Mouse (Mus musculus) liver, postnatal 0 days (tissue): ENCODE measurements around the gene Snapc4. TPM values are rescaled to one million over a fixed set of nuclear protein-coding genes. Genes with fewer than 3 reads are reported as not detected.

Experiments
- ATAC-seq: fragments of 200-750 bp; cut with Nextera tagmentation; 2 replicates; pipeline ENCODE4 v1.8.0; 2017; ENCODE audit warnings: mild to moderate bottlenecking, moderate library complexity
- DNase-seq: peaks from one replicate; pipeline ENCODE4 v3.0.0-alpha.2; 2016
- H3K27ac ChIP-seq: fragments of 300-500 bp; sonication (generic); 2 replicates; pipeline ENCODE4 v1.5.1; 2014; ENCODE audit warnings: antibody characterized with exemption, moderate library complexity, mild to moderate bottlenecking, low read depth
- H3K27me3 ChIP-seq: fragments of 300-500 bp; sonication (generic); 2 replicates; pipeline ENCODE4 v1.6.1; 2014; ENCODE audit warnings: low read length, control low read depth, mixed read lengths; ENCODE audit not compliant: insufficient read depth
- H3K36me3 ChIP-seq: fragments of 300-500 bp; sonication (generic); replicated peaks from 2 replicates; pipeline ENCODE4 v1.6.1; 2014; ENCODE audit warnings: mild to moderate bottlenecking, control low read depth, low read length, moderate library complexity, mixed read lengths; ENCODE audit not compliant: insufficient read depth
- H3K4me1 ChIP-seq: fragments of 300-500 bp; sonication (generic); 2 replicates; pipeline ENCODE4 v1.6.1; 2014; ENCODE audit warnings: antibody characterized with exemption, mild to moderate bottlenecking, control low read depth; ENCODE audit not compliant: insufficient read depth
- H3K4me2 ChIP-seq: fragments of 300-500 bp; sonication (generic); 2 replicates; pipeline ENCODE4 v1.6.1; 2014; ENCODE audit warnings: low read depth, mild to moderate bottlenecking, low read length, moderate library complexity, mixed read lengths
- H3K4me3 ChIP-seq: fragments of 300-500 bp; sonication (generic); 2 replicates; pipeline ENCODE4 v1.5.1; 2014; ENCODE audit warnings: low read depth, low read length
- H3K9ac ChIP-seq: fragments of 300-500 bp; sonication (generic); replicated peaks from 2 replicates; pipeline ENCODE4 v1.6.1; 2014; ENCODE audit warnings: mild to moderate bottlenecking, moderate library complexity
- H3K9me3 ChIP-seq: fragments of 300-500 bp; sonication (generic); 2 replicates; pipeline ENCODE4 v1.6.1; 2016; ENCODE audit warnings: mild to moderate bottlenecking, control low read depth, low read length, mixed read lengths
- CTCF ChIP-seq: sonication (generic); IDR thresholded peaks from 2 replicates; pipeline ENCODE4 v1.5.1; 2016; ENCODE audit warnings: antibody characterized with exemption, low read depth
- EP300 ChIP-seq: IDR thresholded peaks from 2 replicates; pipeline ENCODE4 v1.6.1; 2016; ENCODE audit warnings: antibody characterized with exemption, low read depth, mild to moderate bottlenecking
- WGBS: fragments of 180-500 bp; shearing (Covaris S2); extraction: QIAGEN DNeasy Blood & Tissue Kit; methylation state at CpG from one replicate; pipeline ENCODE4 v1.1.7; 2014; ENCODE audit not compliant: insufficient replicate concordance; 5-methylcytosine and 5-hydroxymethylcytosine counted together
- polyA plus RNA-seq: library from polyadenylated mRNA; unstranded; fragments of >200 nt; fragmentation: Nextera tagmentation; extraction: Ambion mirVana; gene quantifications from 2 replicates; pipeline ENCODE4 v1.2.1, GENCODE M21; 2015

The Snapc4 gene
- polyA plus RNA-seq, 1 experiment from 2014 or later: 5.5 TPM

DNA sequence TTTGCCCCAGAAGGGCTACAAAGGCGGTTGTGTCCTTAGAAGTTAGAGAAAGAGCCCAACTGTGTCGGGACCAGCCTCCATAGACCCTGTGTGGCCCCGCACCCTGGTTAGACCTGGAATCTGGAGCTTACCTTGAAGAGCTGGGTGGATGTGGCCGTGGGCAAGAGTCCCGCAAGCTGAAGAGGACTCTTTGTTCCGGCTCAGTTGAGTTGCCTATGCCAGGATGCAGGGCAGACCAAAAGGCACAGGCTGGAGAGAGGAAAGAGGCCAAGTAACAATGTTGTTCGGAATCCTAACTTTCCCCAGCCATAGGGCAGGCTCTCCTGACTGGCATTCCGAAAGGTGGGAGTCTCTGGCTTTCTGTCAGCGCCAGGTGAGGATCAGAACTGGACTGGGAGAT, 61.3 kb downstream of the Snapc4 start:
- no peak for TF ChIP-seq EP300
- no peak for TF ChIP-seq CTCF
- no peak for DNase-seq
- Histone ChIP-seq H3K36me3 (no peaks in the 10 kb centered on the region), H3K27ac (no peak overlapping the region), H3K4me1 (no peaks in the 10 kb centered on the region; the same call in 1 of the 2 replicates), H3K27me3 (no peaks in the 10 kb centered on the region), H3K4me3 (no peak overlapping the region), H3K9me3 (no peaks in the 10 kb centered on the region), H3K9ac (no peak overlapping the region), H3K4me2 (no peak overlapping the region)
- 76% methylated on average over 9 of the region's 9 CpGs for WGBS
- no peak for ATAC-seq

DNA sequence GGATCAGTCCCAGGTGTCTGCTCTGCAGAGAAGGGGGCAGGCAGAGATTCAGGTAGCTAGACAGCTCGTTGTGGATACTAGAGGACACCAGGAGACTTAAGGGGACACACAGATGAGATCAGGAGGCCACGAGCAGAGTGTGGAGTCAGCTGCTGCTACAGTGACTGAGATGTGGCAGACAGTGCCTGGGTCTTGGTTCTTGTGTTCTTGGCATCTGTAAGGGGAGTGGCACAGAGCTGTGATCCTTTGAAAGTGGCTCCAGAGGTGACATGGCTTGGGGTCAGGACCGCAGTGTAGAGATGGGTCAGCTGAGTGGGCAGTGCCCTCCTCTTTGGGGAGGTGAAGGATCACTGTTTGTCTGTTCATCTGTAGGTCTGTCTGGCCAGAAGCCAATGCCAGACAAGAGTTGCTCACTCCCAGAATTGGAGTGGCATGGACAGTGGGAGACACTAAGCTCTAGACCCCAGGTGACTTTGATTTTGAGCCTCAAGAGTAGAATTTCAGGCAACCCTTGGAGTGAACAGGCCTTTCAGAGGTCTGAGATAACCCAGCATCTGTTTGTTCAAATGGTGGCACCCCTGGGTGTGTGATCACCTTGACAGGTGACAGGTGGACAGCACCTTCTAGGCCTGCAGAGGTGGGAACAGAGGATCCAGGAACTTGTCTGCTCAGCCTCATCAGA, 62.3 kb downstream of the Snapc4 start:
- no peak overlapping the region for H3K4me2 ChIP-seq
- H3K27me3 ChIP-seq: no peaks in the 10 kb centered on the region
- no peaks in the 10 kb centered on the region for H3K36me3 ChIP-seq
- no peak overlapping the region for H3K9ac ChIP-seq
- no peak for TF ChIP-seq CTCF
- TF ChIP-seq EP300: no peak
- no peaks in the 10 kb centered on the region for H3K9me3 ChIP-seq
- no peak overlapping the region for H3K4me3 ChIP-seq
- DNase-seq: no peak
- WGBS: 70% methylated on average over 3 of the region's 3 CpGs
- H3K27ac ChIP-seq: no peak overlapping the region
- ATAC-seq: no peak
- no peaks in the 10 kb centered on the region; the same call in 1 of the 2 replicates for H3K4me1 ChIP-seq

DNA sequence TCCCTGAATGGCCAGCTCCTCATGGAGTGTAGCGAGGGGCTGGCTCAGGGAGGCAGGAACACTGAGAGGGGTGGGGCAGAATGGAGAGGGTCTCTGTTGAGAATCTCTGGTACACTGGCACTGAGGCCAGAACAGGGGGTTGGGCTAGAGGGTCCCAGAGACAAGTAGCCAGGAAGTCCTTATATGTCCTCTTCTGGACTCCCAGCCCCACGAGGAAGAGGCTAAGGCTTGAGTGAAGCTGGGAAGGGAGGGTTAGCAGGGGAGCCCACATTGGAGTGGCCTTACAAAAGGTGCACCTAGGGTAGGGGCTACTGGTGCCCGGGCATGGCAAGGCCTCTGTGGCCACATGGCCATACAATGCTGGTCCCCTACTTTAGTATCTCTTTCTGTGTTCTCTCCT, 63.1 kb downstream of the Snapc4 start:
- Histone ChIP-seq H3K36me3 (no peaks in the 10 kb centered on the region), H3K4me1 (no peaks in the 10 kb centered on the region; the same call in 1 of the 2 replicates), H3K9ac (no peak overlapping the region), H3K27me3 (no peaks in the 10 kb centered on the region), H3K27ac (no peak overlapping the region), H3K4me3 (no peak overlapping the region), H3K9me3 (no peaks in the 10 kb centered on the region), H3K4me2 (no peak overlapping the region)
- DNase-seq: no peak
- 62% methylated on average over 3 of the region's 3 CpGs for whole genome bisulfite sequencing
- no peak for ATAC-seq
- no peak for TF ChIP-seq EP300
- TF ChIP-seq CTCF: no peak

DNA sequence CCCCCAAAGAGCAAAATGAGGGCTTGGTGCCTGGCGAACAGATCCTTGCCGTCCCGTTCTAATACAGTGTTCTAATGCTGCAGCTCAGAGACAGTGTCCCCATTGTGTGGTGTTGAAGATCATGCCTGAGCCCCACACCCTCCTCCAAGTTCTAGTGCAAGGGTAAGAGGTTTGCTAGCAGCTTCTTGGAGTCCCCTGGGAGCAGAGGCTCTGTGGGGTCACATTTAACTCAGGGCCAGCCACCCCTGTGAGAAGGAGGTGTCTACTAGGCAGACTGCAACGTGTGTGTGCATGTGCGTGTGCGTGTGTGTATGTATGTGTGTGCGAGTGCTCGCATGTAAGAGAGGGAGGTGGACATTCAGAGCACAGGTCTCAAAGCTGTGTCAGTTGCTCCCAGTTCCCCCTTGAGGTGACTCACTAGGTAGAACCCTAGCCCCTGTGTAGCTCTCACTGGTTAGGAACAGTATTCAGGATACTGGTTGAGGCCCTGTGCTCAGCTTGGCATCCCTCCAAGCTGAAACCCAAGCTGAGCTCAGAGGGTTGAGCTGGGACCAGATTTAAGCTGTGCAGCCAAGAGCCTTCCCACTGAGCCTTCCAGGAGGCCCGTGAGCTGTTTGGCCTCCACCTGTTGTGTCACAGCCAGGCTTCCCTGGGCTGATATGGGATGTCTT, 63.7 kb downstream of the Snapc4 start:
- no peaks in the 10 kb centered on the region for H3K9me3 ChIP-seq
- TF ChIP-seq CTCF (no peak), EP300 (no peak)
- H3K4me3 ChIP-seq: no peak overlapping the region
- no peak overlapping the region for H3K27ac ChIP-seq
- no peak for DNase-seq
- no peak for ATAC-seq
- no peaks in the 10 kb centered on the region for H3K27me3 ChIP-seq
- H3K9ac ChIP-seq: no peak overlapping the region
- H3K36me3 ChIP-seq: no peaks in the 10 kb centered on the region
- no peaks in the 10 kb centered on the region; the same call in 1 of the 2 replicates for H3K4me1 ChIP-seq
- H3K4me2 ChIP-seq: peak overlapping the region; percentile 96
- 79% methylated on average over 9 of the region's 9 CpGs for WGBS

DNA sequence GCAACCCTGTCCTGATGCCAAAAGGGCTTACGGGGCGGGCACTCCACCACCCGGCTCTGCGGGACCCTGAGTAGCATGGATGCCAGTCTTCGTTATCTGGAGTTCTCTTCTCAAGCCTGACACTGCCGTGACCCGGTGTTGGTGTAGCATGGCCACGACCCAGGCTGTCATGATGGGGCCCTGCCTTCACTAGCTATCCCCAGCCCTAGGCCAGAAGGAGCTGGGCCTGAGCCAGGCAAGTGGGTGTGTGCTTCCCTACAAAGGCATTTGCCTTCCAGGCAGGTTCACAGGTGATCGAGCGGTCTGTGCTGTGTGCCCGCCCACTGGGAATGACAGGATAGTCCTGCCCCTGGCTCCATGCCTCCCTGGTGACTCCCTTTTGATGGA, 64.5 kb downstream of the Snapc4 start:
- DNase-seq: peak; percentile 69
- 7% methylated on average over 11 of the region's 11 CpGs for WGBS

DNA sequence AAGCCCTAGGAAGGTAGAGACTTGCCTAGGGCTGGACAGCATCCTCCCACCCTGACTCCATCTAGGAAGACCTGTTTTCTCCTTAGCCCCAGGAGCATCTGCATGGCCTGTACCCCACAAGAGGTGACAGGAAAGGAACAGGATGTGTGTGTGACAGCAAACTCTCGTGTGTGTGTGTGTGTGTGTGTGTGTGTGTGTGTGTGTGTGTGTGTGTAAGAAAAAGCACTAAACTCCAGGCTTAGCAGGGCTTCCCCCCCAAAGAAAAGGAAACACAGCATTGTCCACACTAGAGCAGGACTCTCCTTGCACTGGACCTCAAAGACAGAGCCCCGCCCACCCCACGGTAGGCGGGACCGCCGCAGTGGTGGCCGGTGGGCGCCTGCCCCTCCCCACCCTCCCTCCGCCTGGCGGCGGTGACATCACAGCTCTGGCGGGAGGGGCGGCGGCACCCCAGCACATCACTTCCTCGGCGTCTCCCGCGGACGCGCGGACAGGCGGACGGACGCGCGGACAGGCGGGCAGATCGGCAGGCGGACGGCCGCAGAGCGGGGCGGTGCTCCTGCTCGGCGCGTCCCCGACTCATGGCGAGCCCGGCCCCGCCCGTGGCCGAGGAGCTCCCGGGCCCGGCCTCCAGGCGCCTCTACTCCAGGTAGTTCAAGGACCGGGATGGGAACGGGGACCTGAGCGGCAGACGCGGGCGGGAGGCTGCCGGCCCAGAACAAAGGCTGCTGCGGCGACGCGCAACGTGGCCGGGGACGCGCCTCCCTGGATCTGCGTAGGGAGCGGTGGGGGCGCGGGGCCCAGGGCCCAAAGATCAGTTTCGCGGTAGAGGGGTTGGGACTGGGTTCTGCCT, 65.2 kb downstream of the Snapc4 start, which contains the start of gene Gpsm1:
Gene Gpsm1, plus strand, starts transcription at position 444 of the 853 bp plus-strand sequence.
- H3K4me1 ChIP-seq: no peaks in the 10 kb centered on the region; the same call in 1 of the 2 replicates
- peak within 1 kb of the TSS; percentile 96 for H3K4me2 ChIP-seq
- peak; percentile 66 for ATAC-seq
- WGBS: under 1% methylated on average over 55 of the region's 66 CpGs
- peak within 1 kb of the TSS; percentile 60 for H3K27ac ChIP-seq
- no peaks in the 10 kb centered on the region for H3K36me3 ChIP-seq
- TF ChIP-seq EP300 (no peak), CTCF (no peak)
- H3K9ac ChIP-seq: peak within 1 kb of the TSS; percentile 72
- H3K4me3 ChIP-seq: peak within 1 kb of the TSS; percentile 69
- H3K9me3 ChIP-seq: no peaks in the 10 kb centered on the region
- DNase-seq: peak; percentile 76
- no peaks in the 10 kb centered on the region for H3K27me3 ChIP-seq

More for the DNA sequence above, 64.5 kb downstream of the Snapc4 start:
- Histone ChIP-seq H3K4me3 (peak overlapping the region; percentile 69), H3K4me1 (no peaks in the 10 kb centered on the region; the same call in 1 of the 2 replicates), H3K27ac (peak overlapping the region; percentile 60), H3K9ac (peak overlapping the region; percentile 72), H3K4me2 (peak overlapping the region; percentile 96), H3K27me3 (no peaks in the 10 kb centered on the region), H3K36me3 (no peaks in the 10 kb centered on the region), H3K9me3 (no peaks in the 10 kb centered on the region)
- ATAC-seq: peak; percentile 66
- no peak for TF ChIP-seq EP300
- TF ChIP-seq CTCF: no peak
